Mouse (Mus musculus) urinary bladder, postnatal 14 days (tissue): ENCODE measurements around the gene Spaca4.
A peak's percentile ranks its signal among the peaks of the same experiment; 100 is the strongest.

Experiments used
- DNase-seq: peaks from one replicate; pipeline ENCODE4 v3.0.0; 2021; ENCODE audit warnings: low spot score

The Spaca4 gene

GRCm38 (mm10) chr7:45725713-45726112 is at the start of gene Spaca4:
Gene Spaca4, minus strand, starts transcription at chr7:45725813.
- DNase-seq: no peak

DNA sequence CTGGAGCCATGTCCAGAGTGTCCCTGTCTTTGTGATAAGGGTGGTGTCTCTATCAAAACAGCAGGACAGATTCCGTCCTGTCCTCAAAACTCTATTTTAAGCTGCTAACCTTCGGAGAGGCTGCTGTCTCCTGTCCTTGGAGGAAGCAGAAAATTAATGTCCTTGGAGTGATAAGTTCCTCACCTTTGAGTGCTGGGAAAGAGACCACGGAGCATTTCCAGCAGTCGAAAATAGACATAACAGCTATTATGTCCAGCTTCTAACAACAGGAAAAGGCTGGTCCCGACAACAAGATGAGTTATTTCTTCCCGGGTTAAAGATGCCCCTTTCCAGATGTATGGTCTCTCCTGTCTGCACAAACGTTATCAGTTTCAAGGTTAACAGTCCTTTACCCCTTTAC is 49.6 kb upstream of the Spaca4 start:
- DNase-seq: no peak

DNA sequence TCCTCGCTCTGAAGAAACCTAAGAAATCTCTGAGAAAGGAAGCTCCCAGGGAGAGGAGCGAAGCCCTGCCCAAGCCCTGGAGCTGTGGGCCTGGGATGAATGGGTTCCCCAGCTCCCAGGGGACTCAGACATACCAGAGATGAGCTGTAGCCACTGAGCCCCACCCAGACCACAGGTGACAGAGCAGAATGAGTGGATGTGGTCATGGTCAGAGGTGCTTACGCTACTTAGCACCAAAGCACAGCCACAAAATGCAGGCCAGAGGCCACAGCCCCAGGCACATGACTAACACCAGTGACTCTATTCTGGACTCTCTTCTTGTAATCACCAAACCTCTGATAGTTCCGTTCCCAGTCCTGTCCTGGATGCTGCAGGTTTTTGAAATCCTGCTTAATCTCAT is 45.5 kb upstream of the Spaca4 start:
- DNase-seq: no peak

GRCm38 (mm10) chr7:45770427-45771082 is 44.9 kb upstream of the Spaca4 start:
- DNase-seq: no peak

DNA sequence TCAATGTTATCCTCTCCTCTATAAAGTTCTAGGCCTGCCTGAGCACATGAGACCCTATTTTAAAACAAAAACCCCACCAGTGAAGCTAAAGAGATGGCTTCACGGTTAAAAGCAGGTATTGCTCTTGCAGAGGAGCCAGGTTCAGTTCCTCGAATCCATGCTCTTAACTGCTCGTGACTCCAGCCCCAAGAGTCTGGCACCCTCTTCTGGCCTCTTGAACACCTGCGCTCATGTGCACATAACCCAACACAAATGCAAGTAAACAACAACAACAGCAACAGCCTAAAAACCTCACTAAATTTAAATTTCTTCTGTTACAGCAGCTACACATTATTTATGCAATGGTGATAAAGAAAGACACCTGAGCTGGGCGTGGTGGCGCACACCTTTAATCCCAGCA is 41.9 kb upstream of the Spaca4 start:
- no peak for DNase-seq

DNA sequence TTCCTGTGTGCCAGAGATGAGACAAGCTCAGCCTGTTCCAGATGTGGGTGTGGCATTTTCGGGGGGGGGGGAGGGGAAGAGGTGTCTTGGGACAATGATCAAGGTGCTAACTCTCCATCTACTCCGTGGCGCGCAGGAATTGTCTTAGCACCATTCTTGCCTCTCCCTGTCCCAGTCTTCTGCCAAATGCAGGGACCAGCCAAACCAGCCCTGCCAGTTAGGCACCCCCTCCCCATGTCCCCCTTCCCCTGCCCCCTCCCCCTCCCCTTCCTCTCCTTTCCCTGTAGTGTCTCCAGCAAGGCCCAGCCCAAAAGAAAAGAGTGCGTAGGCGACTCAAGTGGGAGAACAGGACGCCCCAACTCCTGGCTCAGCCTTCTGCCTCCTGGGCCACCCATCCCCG is 41.2 kb upstream of the Spaca4 start:
- peak; percentile 17 for DNase-seq

DNA sequence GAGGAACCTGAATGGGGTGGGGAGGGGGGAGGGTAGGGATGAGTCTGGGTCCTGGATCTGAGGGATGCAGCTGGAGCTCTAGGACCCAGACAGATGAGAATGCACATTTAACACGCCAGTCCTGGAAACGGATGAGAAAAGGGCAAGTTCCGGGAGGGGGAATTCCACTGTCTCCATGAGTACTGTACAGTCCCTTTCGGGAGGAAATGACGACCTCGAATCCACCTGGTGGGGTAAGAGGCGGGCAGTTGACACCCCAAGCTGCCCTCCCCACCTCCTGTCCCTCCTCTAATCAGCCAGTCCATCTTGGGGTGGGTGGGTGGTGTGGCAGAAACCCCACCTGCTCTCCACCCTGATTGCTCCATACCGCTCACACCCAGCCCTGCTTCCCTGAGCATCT is 40.4 kb upstream of the Spaca4 start:
- DNase-seq: no peak

DNA sequence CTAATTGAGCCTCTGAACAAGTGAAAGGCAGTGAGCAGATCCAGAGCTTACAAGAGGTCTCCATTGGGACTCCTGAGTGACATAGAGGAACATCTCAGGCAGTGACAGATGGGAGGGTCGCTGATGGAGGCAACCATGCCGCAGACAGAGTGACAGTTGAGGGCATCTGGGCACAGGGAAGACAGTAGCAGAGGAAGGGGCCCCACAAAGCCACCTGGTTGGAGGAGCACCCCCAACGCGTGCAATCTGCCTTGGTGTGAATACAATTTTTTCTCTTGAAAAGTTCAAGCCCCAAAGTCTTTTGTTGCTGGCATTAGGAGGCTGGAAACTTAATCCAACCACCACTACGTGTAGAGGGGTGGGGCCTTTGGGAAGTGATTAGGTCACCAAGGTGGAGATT is 34.5 kb upstream of the Spaca4 start:
- DNase-seq: no peak

DNA sequence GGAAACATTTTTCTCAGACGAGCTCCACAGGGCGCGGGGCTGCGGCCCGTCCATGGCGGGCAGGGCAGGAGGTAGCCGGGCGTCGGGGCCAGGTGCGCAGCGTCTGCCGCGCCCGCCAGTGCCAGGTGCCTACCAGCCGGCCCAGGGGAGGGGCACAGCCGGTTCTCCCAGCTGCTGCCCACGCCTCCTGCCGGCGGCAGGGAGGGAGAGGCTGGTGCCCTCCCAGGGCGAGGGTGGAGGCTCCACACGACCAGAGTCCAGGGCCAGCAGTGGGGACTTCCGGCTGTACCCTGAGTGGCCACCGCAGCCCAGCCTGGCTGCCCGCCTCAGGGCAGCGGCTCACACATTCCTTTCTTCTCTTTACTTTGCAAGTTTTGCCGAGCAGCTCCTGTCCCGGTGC is 33.8 kb upstream of the Spaca4 start:
- DNase-seq: peak; percentile 69

- DNase-seq: no peak
Measured at GRCm38 (mm10) chr7:45755703-45756102, 30.1 kb upstream of the Spaca4 start.

DNA sequence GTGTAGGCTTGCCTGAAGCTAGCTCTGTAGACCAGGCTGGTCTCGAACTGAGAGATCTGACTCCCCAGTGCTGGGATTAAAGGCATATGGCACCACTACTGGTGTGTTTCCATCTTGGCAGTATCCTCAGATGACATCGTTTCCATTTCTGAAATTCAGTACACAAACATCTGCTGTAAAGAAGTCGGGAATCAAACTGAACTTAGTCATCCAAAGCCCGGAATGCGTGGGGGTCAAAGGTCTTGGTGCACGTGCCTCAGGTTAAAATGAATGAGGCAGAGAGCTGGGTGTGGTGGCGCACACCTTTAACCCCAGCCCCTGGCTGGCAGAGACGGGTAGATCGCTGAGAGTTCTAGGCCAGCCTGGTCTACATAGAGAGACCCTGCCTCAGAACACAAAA is 24.5 kb upstream of the Spaca4 start:
- DNase-seq: no peak

GRCm38 (mm10) chr7:45749401-45749800 is 23.8 kb upstream of the Spaca4 start:
- DNase-seq: no peak

GRCm38 (mm10) chr7:45748110-45748509 is 22.5 kb upstream of the Spaca4 start:
- no peak for DNase-seq

- DNase-seq: no peak
Measured at GRCm38 (mm10) chr7:45747450-45747849, 21.8 kb upstream of the Spaca4 start.

DNA sequence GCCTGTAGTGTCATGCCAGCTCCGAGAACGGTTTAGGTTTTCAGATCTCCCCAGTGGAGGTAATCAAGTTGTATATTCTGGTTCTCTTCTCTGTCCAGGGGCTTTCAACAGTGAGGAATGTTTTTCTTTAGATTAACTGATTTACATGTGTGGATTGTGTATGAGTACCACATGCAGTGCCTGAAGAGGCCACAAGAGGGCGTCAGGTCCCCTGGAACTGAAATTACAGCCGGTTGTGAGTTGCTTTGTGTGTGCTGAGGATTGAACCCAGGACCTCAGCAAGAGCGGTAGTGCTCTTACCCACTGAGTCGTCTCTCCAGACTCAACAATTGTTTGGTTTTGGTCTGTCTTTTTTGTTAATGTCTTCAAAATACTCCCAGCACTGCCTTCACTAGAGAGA is 20.9 kb upstream of the Spaca4 start:
- DNase-seq: no peak

- DNase-seq: peak; percentile 88
Measured at GRCm38 (mm10) chr7:45744387-45744786, 18.8 kb upstream of the Spaca4 start.

DNA sequence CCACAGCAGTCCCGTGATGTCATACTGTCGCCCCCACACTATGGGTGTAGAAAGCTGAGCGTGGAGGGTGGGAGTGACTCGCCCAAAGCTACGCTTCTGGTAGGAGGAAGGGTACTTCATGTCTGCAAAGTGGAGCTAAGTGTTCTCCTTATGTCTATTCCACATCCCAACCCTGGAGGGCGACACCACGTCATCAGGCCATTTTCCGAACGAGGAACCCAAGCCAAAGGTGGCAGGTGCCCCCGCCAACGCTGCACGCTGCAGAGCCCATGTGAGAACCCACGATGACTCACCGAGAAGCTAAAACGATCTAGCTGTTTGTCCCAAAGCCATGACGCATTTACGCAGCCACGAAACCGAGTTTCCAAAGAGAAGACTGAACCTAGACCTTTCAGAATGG is 16.7 kb upstream of the Spaca4 start:
- DNase-seq: no peak

GRCm38 (mm10) chr7:45741777-45742176 is 16.2 kb upstream of the Spaca4 start:
- DNase-seq: no peak

DNA sequence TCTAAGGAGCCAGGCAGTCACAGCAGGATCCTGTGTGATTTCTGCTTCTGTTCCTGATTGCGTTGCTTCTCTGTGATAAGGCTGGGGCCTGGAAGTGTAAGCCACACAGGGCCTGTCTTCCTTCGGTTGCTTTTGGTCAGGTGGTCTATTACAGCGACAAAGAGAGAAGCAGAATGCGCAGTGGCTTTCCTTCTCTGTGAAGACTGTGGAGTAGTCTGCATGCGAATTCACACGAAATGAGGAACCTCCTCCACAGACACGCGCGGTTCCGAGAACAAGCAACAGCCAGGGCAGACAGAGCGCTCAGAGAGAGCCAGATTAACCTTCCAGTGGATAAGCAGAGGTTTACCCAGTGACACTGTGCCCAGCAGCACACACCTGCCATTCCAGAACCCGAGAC is 15.7 kb upstream of the Spaca4 start:
- DNase-seq: no peak

- no peak for DNase-seq
Measured at GRCm38 (mm10) chr7:45739820-45740219, 14.2 kb upstream of the Spaca4 start.

GRCm38 (mm10) chr7:45739162-45739763 is 13.7 kb upstream of the Spaca4 start:
- peak; percentile 87 for DNase-seq

DNA sequence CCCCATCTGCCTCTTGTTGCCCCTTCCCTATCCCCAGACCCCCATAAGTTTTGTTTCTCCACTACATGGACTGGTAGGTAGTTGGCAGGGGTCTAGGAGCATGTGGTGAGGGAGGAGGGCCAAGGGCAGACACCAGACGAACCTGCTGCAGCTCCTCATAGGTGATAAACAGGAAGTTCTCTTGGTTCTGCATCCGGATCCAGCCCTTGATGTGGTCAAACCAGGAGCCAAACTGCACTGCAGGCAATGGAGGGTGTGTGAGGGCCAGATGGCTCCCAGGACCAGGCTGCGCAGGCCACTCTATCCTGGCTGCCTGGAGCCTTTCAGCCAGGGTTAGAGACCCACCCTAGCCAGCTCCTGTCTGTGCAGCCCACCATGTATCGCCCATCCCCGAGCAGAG is 7.9 kb upstream of the Spaca4 start:
- no peak for DNase-seq

DNA sequence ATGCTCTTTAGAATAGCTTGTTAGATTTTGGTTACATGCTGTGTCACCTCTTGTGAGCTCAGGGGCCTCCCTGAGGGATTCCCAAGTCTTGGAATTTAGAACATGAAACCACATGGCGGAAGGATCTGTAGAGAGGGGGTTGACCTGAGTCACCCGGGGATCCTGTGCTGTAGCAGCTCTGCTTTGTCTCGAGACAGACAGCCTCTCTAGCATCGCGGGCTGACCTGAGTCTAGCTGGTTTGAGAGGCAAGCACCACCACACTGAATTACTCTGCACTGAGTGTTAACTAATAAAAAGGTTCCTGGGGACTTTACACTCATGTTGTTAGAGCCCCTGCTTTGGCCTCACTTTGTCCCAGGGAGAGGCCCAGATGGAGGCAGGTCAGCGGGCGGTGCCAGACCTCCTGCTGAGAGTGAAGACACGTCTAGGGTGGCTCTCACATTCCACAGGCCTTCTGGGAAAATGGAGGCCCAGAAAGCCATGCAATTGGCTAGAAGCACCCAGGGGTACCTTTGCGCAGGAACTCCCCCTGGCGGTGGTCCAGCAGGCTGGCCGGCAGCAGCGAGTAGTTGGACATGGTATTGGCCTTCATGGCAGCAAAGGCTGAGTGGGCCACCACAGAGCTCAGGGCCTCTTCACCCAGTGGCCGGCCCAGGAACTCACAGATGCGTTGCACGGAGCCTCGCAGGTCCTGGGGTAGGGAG is 5.3 kb upstream of the Spaca4 start:
- DNase-seq: no peak

- no peak for DNase-seq
Measured at GRCm38 (mm10) chr7:45727625-45728024, 2.0 kb upstream of the Spaca4 start.
